Mouse (Mus musculus) layer of hippocampus, adult 2 months (tissue): ENCODE results near the gene Lama4. TPM values are rescaled to one million over a fixed set of nuclear protein-coding genes. Genes with fewer than 3 reads are reported as not detected.

Source experiments
- DNase-seq, 2 experiments: peaks; one replicate each; pipeline ENCODE4 v3.0.0; 2022; ENCODE audit warnings: low spot score in 2 of 2
- H3K27ac ChIP-seq: fragments of 200-600 bp; 2 replicates; pipeline ENCODE4 v1.8.1; 2022
- H3K4me3 ChIP-seq: fragments of 200-600 bp; 2 replicates; pipeline ENCODE4 v1.8.1; 2022; ENCODE audit warnings: mild to moderate bottlenecking
- CTCF ChIP-seq: fragments of 200-600 bp; conservative IDR thresholded peaks from 2 replicates; pipeline ENCODE4 v1.8.1; 2022; ENCODE audit warnings: antibody characterized with exemption, mild to moderate bottlenecking, moderate library complexity
- total RNA-seq, 2 experiments: library from RNA; stranded (reverse); gene quantifications; 2 replicates each; pipeline ENCODE4 v1.2.3; 2021

Lama4 gene
- total RNA-seq, 2 experiments from 2014 or later, result 3.6 to 3.9 TPM

- TF ChIP-seq CTCF, result no peak
These were observed 79.8 kb downstream of the Lama4 start for GRCm38 (mm10) chr10:39045111-39045510.

GRCm38 (mm10) chr10:39047775-39048174, 82.5 kb downstream of the Lama4 start:
- Histone ChIP-seq H3K27ac (no peak overlapping the region), H3K4me3 (no peak overlapping the region)
- TF ChIP-seq CTCF, result no peak
- DNase-seq, result no peak

More at GRCm38 (mm10) chr10:39045111-39045510, 79.8 kb downstream of the Lama4 start:
- Histone ChIP-seq H3K4me3 (no peak overlapping the region), H3K27ac (no peak overlapping the region)
- DNase-seq, result peak in 1 of 2 experiments; percentile 44

DNA sequence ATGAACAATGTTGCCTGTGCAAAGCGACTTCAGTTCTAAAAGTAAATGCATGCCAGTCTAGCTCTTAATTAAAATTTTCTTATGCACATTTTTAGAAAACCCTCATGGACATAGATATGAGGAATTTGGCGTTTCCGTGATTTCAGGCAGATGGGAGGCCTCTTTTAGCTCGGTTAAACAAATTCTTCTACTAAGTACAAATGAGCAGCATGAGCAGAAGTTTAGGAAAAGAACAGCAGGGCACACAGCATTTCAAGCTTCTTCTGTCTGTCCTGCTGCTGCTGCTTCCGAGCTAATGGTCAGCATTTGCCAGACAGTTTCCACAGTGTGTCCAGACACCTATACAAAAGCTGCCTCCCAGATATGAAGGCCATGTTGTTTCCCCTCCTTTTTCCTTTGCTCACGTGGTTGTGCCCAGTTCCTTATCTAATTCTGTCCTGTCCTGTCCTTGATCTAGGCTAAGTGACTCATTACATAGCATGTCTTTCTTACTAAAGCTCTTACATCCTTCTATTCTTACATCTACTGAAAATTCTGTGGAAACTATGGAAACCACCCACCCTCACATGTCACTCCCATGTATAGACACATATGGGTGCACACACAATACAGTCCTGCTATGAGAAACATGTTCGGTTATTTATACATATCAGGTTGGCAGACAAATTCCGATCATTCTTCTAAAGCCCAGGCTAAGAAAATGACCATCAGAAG, 84.4 kb downstream of the Lama4 start:
- H3K4me3 ChIP-seq, result no peak overlapping the region
- TF ChIP-seq CTCF, result no peak
- H3K27ac ChIP-seq, result no peak overlapping the region
- DNase-seq, result no peak

- no peak for DNase-seq
- Histone ChIP-seq H3K4me3 (no peak overlapping the region), H3K27ac (no peak overlapping the region)
- TF ChIP-seq CTCF, result no peak
These were observed 90.7 kb downstream of the Lama4 start for GRCm38 (mm10) chr10:39056050-39056449.

DNA sequence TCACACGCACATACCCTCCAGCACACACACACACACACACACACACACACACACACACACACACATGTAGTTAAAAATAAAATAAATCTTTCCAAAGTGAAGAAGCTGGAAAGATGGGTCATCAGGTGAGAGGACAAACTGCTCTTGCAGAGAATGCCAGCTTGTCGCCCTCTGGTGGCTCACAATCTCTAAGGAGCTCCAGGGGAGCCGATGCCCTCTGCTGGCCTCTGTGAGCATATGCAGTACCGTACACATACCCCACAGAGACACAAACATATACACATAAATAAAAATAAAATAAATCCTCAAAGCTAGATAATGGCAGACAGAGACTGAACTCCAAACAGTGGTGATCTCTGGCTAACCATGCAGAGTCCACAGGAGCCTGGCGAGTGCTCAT, 99.4 kb downstream of the Lama4 start:
- DNase-seq, result no peak
- Histone ChIP-seq H3K4me3 (no peak overlapping the region), H3K27ac (no peak overlapping the region)
- peak; percentile 72 for TF ChIP-seq CTCF

- Histone ChIP-seq H3K4me3 (no peak overlapping the region), H3K27ac (no peak overlapping the region)
- peak in 1 of 2 experiments; percentile 27 for DNase-seq
- no peak for TF ChIP-seq CTCF
These were observed 100.1 kb downstream of the Lama4 start for GRCm38 (mm10) chr10:39065449-39065848.

DNA sequence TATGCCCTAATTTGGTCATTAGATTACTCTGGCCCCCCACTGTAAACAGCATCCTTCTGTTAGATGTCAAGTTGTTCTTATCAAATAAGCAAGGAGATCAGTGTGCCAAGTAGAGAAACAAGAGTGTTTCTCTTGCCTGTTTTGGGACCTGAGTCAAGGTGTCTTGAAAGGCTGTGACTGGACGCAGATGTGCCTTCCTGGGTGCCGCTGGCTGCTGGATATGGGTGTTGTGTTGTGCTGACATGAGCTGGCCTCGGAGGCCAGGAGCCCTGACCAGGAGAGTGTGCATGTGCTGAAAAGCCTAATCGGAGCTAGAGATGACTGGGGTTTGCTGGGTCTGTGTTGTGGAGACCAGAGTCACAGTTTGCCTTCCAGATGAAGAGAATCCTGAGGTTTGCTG, 100.7 kb downstream of the Lama4 start:
- no peak overlapping the region for H3K27ac ChIP-seq
- no peak for DNase-seq
- H3K4me3 ChIP-seq, result no peak overlapping the region
- TF ChIP-seq CTCF, result no peak

DNA sequence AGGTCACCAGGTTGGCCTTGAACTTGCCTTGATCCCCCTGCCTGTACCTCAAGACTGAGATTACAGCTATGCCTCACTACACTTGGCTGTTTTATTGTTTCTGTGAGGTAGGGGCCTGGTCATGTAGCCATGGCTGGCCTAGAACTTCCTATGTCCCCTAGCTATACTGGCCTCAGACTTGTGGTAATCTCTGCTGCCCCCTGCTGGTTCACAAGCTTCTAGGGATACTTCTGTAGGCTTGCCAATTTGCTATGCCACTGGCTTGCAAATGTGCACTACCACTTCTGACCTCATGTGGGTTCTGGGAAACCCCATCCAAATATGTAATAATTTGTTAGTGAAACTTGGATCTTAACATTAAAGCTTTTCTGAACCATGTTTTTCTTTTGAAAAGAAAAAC, 101.6 kb downstream of the Lama4 start:
- H3K27ac ChIP-seq, result no peak overlapping the region
- peak; percentile 21 to 60 for DNase-seq
- TF ChIP-seq CTCF, result peak; percentile 89
- H3K4me3 ChIP-seq, result no peak overlapping the region

GRCm38 (mm10) chr10:39072048-39072447, 106.7 kb downstream of the Lama4 start:
- Histone ChIP-seq H3K4me3 (no peak overlapping the region), H3K27ac (no peak overlapping the region)
- TF ChIP-seq CTCF, result no peak
- no peak for DNase-seq

DNA sequence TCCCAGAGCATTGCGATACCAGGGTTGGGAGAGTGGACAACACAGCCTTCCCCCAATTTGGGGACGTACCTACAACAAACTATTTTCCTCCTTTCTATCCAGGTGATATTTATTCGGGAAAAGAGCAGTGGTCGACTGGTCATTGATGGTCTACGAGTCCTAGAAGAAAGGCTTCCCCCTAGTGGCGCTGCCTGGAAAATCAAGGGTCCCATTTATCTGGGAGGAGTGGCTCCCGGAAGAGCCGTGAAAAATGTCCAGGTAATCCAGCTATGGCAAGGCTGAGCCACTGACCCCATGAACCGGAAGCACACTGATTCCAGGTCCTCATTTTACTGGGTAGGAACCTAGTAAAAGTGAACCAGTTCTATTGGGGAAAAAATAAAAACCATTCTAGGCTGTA, 131.7 kb downstream of the Lama4 start:
- Histone ChIP-seq H3K4me3 (no peak overlapping the region), H3K27ac (no peak overlapping the region)
- peak; percentile 79 for TF ChIP-seq CTCF
- DNase-seq, result peak in 1 of 2 experiments; percentile 39

GRCm38 (mm10) chr10:39098746-39099145, 133.4 kb downstream of the Lama4 start:
- no peak for TF ChIP-seq CTCF
- Histone ChIP-seq H3K27ac (no peak overlapping the region), H3K4me3 (no peak overlapping the region)
- no peak for DNase-seq

GRCm38 (mm10) chr10:39104803-39105449, 139.6 kb downstream of the Lama4 start:
- no peak for DNase-seq
- Histone ChIP-seq H3K27ac (no peak overlapping the region), H3K4me3 (no peak overlapping the region)
- peak; percentile 56 for TF ChIP-seq CTCF

GRCm38 (mm10) chr10:39106413-39106812, 141.1 kb downstream of the Lama4 start:
- no peak for TF ChIP-seq CTCF
- Histone ChIP-seq H3K27ac (no peak overlapping the region), H3K4me3 (no peak overlapping the region)
- DNase-seq, result no peak

DNA sequence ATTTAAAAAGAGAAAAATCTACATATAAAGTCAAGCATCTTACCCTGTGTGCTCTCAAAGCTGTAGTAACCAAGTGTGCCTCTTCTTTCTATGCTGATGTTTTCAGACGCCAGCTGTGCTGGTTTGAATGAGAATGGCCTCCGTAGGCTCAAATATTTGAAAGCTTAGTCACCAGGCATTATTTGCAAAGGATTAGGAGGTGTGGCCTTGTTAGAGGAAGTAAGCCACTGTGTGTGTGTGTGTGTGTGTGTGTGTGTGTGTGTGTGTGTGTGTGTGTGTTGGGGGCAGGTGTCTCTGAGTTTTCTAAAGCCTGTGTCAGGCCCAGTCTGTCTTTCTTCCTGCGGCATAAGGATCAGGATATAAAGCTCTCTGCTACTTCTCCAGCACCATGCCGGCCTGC, 141.6 kb downstream of the Lama4 start:
- TF ChIP-seq CTCF, result no peak
- DNase-seq, result no peak
- H3K27ac ChIP-seq, result no peak overlapping the region
- no peak overlapping the region for H3K4me3 ChIP-seq
